Mouse (Mus musculus): ENCODE measurements at regions not wholly inside any gene's neighbourhood (a gene's known extent, or its start where the extent isn't known, plus 50 kb on each side); places are given as distances from the start of the nearest gene placed in this dataset.

GRCm38 (mm10) chr6:41225382-41225781 lies 76.7 kb upstream of the Try4 start:
- Histone ChIP-seq H3K79me2 (ENCODE audit: control insufficient read depth, insufficient read depth, low read length, poor library complexity) (no peaks in the 10 kb centered on the region), H3K4me1 (ENCODE audit: control insufficient read depth in 1 of 2, insufficient read depth in 2 of 2, low read length in 2 of 2) (no peaks in the 10 kb centered on the region), H3K27ac (ENCODE audit: control insufficient read depth, low read depth, low read length) (no peak overlapping the region), H3K27me3 (ENCODE audit: control insufficient read depth in 1 of 2, insufficient read depth in 2 of 2, low read length in 2 of 2) (no peaks in the 10 kb centered on the region), H3K36me3 (ENCODE audit: control insufficient read depth in 1 of 2, insufficient read depth in 2 of 2, low read length in 2 of 2) (no peaks in the 10 kb centered on the region), H3K4me3 (ENCODE audit: control insufficient read depth in 1 of 2, insufficient read depth in 1 of 2, low read depth in 2 of 2, low read length in 2 of 2) (no peak overlapping the region), H3K9me3 (replicated peaks; ENCODE audit: insufficient read depth, low read length) (no peaks in the 10 kb centered on the region), H3K9ac (ENCODE audit: control insufficient read depth, low read depth, low read length, poor library complexity, severe bottlenecking) (no peak overlapping the region)
- TF ChIP-seq MAZ (IDR thresholded peaks at IDR 0.05; ENCODE audit: low read depth, low read length), result no peak
- TF ChIP-seq UBTF (IDR thresholded peaks at IDR 0.05; ENCODE audit: borderline replicate concordance, insufficient read depth, low read depth, low read length), result no peak
- no peak for TF ChIP-seq MEF2A (IDR thresholded peaks at IDR 0.05; ENCODE audit: extremely low read depth, insufficient replicate concordance, low read depth, low read length, poor library complexity, severe bottlenecking)
- no peak for TF ChIP-seq ZC3H11A (IDR thresholded peaks at IDR 0.05; ENCODE audit: low read depth, low read length)
- no peak for TF ChIP-seq SIN3A (IDR thresholded peaks at IDR 0.05; ENCODE audit: low read length)
- TF ChIP-seq BHLHE40 (IDR thresholded peaks at IDR 0.05; ENCODE audit: borderline replicate concordance, low read depth, low read length), result no peak
- TF ChIP-seq TBP (IDR thresholded peaks at IDR 0.05; ENCODE audit: low read depth, low read length), result no peak
- no peak for TF ChIP-seq GABPA (IDR thresholded peaks at IDR 0.05; ENCODE audit: low read depth, low read length)
- no peak for TF ChIP-seq JUND (IDR thresholded peaks at IDR 0.05; ENCODE audit: low read depth, low read length)
- no peak for TF ChIP-seq POLR2A (IDR thresholded peaks at IDR 0.05; ENCODE audit: control insufficient read depth in 1 of 2, insufficient read depth in 1 of 2, low read depth in 1 of 2, low read length in 2 of 2, poor library complexity in 1 of 2)
- TF ChIP-seq NELFE (IDR thresholded peaks at IDR 0.05; ENCODE audit: low read depth, low read length), result no peak
- no peak for TF ChIP-seq MYC (IDR thresholded peaks at IDR 0.05; ENCODE audit: low read depth, low read length)
- no peak for TF ChIP-seq RCOR1 (IDR thresholded peaks at IDR 0.05; ENCODE audit: low read depth, low read length)
- no peak for TF ChIP-seq MAFK (IDR thresholded peaks at IDR 0.05; ENCODE audit: borderline replicate concordance, low read depth, low read length)
- no peak for DNase-seq (ENCODE audit: low read depth, low spot score)

GRCm38 (mm10) chr6:41218415-41218814 lies 83.7 kb upstream of the Try4 start:
- Histone ChIP-seq H3K9ac (ENCODE audit: control insufficient read depth, low read depth, low read length, poor library complexity, severe bottlenecking) (no peak overlapping the region), H3K27ac (ENCODE audit: control insufficient read depth, low read depth, low read length) (no peak overlapping the region), H3K36me3 (ENCODE audit: control insufficient read depth in 1 of 2, insufficient read depth in 2 of 2, low read length in 2 of 2) (no peaks in the 10 kb centered on the region), H3K79me2 (ENCODE audit: control insufficient read depth, insufficient read depth, low read length, poor library complexity) (no peaks in the 10 kb centered on the region), H3K9me3 (replicated peaks; ENCODE audit: insufficient read depth, low read length) (no peaks in the 10 kb centered on the region), H3K4me1 (ENCODE audit: control insufficient read depth in 1 of 2, insufficient read depth in 2 of 2, low read length in 2 of 2) (no peaks in the 10 kb centered on the region), H3K27me3 (ENCODE audit: control insufficient read depth in 1 of 2, insufficient read depth in 2 of 2, low read length in 2 of 2) (no peaks in the 10 kb centered on the region), H3K4me3 (ENCODE audit: control insufficient read depth in 1 of 2, insufficient read depth in 1 of 2, low read depth in 2 of 2, low read length in 2 of 2) (no peak overlapping the region)
- TF ChIP-seq SMC3 (IDR thresholded peaks at IDR 0.05; ENCODE audit: low read depth, low read length) (no peak), CTCF (IDR thresholded peaks at IDR 0.05 in 2 of 3, conservative IDR thresholded peaks at IDR 0.05 in 1 of 3; ENCODE audit: control insufficient read depth in 1 of 3, insufficient read depth in 1 of 3, low read depth in 2 of 3, low read length in 3 of 3, poor library complexity in 1 of 3, severe bottlenecking in 1 of 3) (no peak), CHD2 (IDR thresholded peaks at IDR 0.05; ENCODE audit: low read length) (no peak), CHD1 (IDR thresholded peaks at IDR 0.05; ENCODE audit: low read depth, low read length) (no peak), RAD21 (IDR thresholded peaks at IDR 0.05; ENCODE audit: low read depth, low read length) (no peak), MEF2A (IDR thresholded peaks at IDR 0.05; ENCODE audit: extremely low read depth, insufficient replicate concordance, low read depth, low read length, poor library complexity, severe bottlenecking) (no peak), JUND (IDR thresholded peaks at IDR 0.05; ENCODE audit: low read depth, low read length) (no peak), NRF1 (IDR thresholded peaks at IDR 0.05; ENCODE audit: insufficient read depth, low read depth, low read length, poor library complexity, severe bottlenecking) (no peak), USF2 (IDR thresholded peaks at IDR 0.05; ENCODE audit: borderline replicate concordance in 1 of 2, insufficient read depth in 1 of 2, low read depth in 1 of 2, low read length in 2 of 2) (no peak)
- DNase-seq (ENCODE audit: low read depth, low spot score), result no peak
